Mouse (Mus musculus): Measurements from ENCODE around the gene Polg2.
"Not testable (repeated sequence)": the region's sequence is repeated elsewhere in the genome, so short reads cannot be mapped to it uniquely, and the experiment has no call there.

The Polg2 gene

GRCm38 (mm10) chr11:106779388-106780088 is at the start of gene Polg2:
Gene Polg2 (minus strand): TSS chr11:106779537.
- DNase-seq (ENCODE audit: low spot score in 2 of 2): peak; percentile 92 to 94

GRCm38 (mm10) chr11:106828079-106828478 is 48.7 kb upstream of the Polg2 start:
- DNase-seq (ENCODE audit: low spot score in 2 of 2): no peak

- DNase-seq (ENCODE audit: low spot score in 2 of 2): no peak
These were observed 45.1 kb upstream of the Polg2 start for GRCm38 (mm10) chr11:106824403-106824802.

- DNase-seq (ENCODE audit: low spot score in 2 of 2): peak in 1 of 2 experiments; percentile 16
These were observed 44.4 kb upstream of the Polg2 start for GRCm38 (mm10) chr11:106823741-106824140.

- peak; percentile 59 to 84 for DNase-seq (ENCODE audit: low spot score in 2 of 2)
These were observed 43.6 kb upstream of the Polg2 start for GRCm38 (mm10) chr11:106822911-106823310.

- DNase-seq (ENCODE audit: low spot score in 2 of 2): no peak
These were observed 43.2 kb upstream of the Polg2 start for GRCm38 (mm10) chr11:106822491-106822890.

GRCm38 (mm10) chr11:106821397-106821796 is 42.1 kb upstream of the Polg2 start:
- DNase-seq (ENCODE audit: low spot score in 2 of 2): no peak

- DNase-seq (ENCODE audit: low spot score in 2 of 2): peak in 1 of 2 experiments; percentile 38
These were observed 41.6 kb upstream of the Polg2 start for GRCm38 (mm10) chr11:106820972-106821371.

GRCm38 (mm10) chr11:106820252-106820651 is 40.9 kb upstream of the Polg2 start:
- peak in 1 of 2 experiments; percentile 24 for DNase-seq (ENCODE audit: low spot score in 2 of 2)

- no peak for DNase-seq (ENCODE audit: low spot score in 2 of 2)
These were observed 40.3 kb upstream of the Polg2 start for GRCm38 (mm10) chr11:106819595-106819994.

GRCm38 (mm10) chr11:106818341-106818740 is 39.0 kb upstream of the Polg2 start:
- DNase-seq (ENCODE audit: low spot score in 2 of 2): peak in 1 of 2 experiments; percentile 32

- no peak for DNase-seq (ENCODE audit: low spot score in 2 of 2)
These were observed 38.5 kb upstream of the Polg2 start for GRCm38 (mm10) chr11:106817808-106818207.

GRCm38 (mm10) chr11:106817156-106817555 is 37.8 kb upstream of the Polg2 start:
- peak in 1 of 2 experiments; percentile 50 for DNase-seq (ENCODE audit: low spot score in 2 of 2)

- DNase-seq (ENCODE audit: low spot score in 2 of 2): no peak
These were observed 37.0 kb upstream of the Polg2 start for GRCm38 (mm10) chr11:106816316-106816715.

GRCm38 (mm10) chr11:106815761-106816160 is 36.4 kb upstream of the Polg2 start:
- peak in 1 of 2 experiments; percentile 54 for DNase-seq (ENCODE audit: low spot score in 2 of 2)

GRCm38 (mm10) chr11:106815331-106815730 is 36.0 kb upstream of the Polg2 start:
- DNase-seq (ENCODE audit: low spot score in 2 of 2): peak in 1 of 2 experiments; percentile 12

GRCm38 (mm10) chr11:106814601-106815320 is 35.4 kb upstream of the Polg2 start:
- peak in 1 of 2 experiments; percentile 30 for DNase-seq (ENCODE audit: low spot score in 2 of 2)

- DNase-seq (ENCODE audit: low spot score in 2 of 2): no peak
These were observed 33.2 kb upstream of the Polg2 start for GRCm38 (mm10) chr11:106812410-106813136.

GRCm38 (mm10) chr11:106807442-106807841 is 28.1 kb upstream of the Polg2 start:
- not testable (repeated sequence) for DNase-seq (ENCODE audit: low spot score in 2 of 2)

GRCm38 (mm10) chr11:106802069-106802627 is 22.8 kb upstream of the Polg2 start:
- DNase-seq (ENCODE audit: low spot score in 2 of 2): no peak

GRCm38 (mm10) chr11:106795679-106796078 is 16.3 kb upstream of the Polg2 start:
- DNase-seq (ENCODE audit: low spot score in 2 of 2): no peak

GRCm38 (mm10) chr11:106793846-106794245 is 14.5 kb upstream of the Polg2 start:
- no peak for DNase-seq (ENCODE audit: low spot score in 2 of 2)
